Mouse (Mus musculus): ENCODE measurements around the gene Ddit4. TPM values are rescaled to one million over a fixed set of nuclear protein-coding genes. Genes with fewer than 3 reads are reported as not detected.
A peak's percentile ranks its signal among the peaks of the same experiment; 100 is the strongest.

The Ddit4 gene
- polyA plus RNA-seq, 1 experiment, result 35.0 TPM

GRCm38 (mm10) chr10:59978401-59978800 is 26.8 kb upstream of the Ddit4 start:
- Histone ChIP-seq H3K27ac (ENCODE audit: insufficient read depth, low read depth, low read length) (peak overlapping the region; percentile 89), H3K4me1 (ENCODE audit: control insufficient read depth, insufficient read depth, insufficient read length, low read length) (peaks cover 39% of the 10 kb centered on the region)
- 22% methylated on average over 2 of the region's 2 CpGs for WGBS

GRCm38 (mm10) chr10:59977715-59978343 is 26.2 kb upstream of the Ddit4 start:
- TF ChIP-seq POLR2A (IDR thresholded peaks at IDR 0.05; ENCODE audit: low read depth, low read length), result no peak
- TF ChIP-seq CTCF (IDR thresholded peaks at IDR 0.05; ENCODE audit: extremely low read depth, insufficient read length, insufficient replicate concordance, low read depth, low read length), result no peak
- no peak overlapping the region for H3K4me3 ChIP-seq (ENCODE audit: low read depth, low read length)
- H3K27ac ChIP-seq (ENCODE audit: insufficient read depth, low read depth, low read length), result peak overlapping the region; percentile 89
- H3K27me3 ChIP-seq (ENCODE audit: control insufficient read depth, insufficient read depth, low read length), result no peaks in the 10 kb centered on the region
- WGBS, result 65% methylated on average over 5 of the region's 5 CpGs
- no peaks in the 10 kb centered on the region for H3K36me3 ChIP-seq (ENCODE audit: control insufficient read depth, insufficient read depth, low read length)
- H3K4me1 ChIP-seq (ENCODE audit: control insufficient read depth, insufficient read depth, insufficient read length, low read length), result peaks cover 45% of the 10 kb centered on the region

More at GRCm38 (mm10) chr10:59978401-59978800, 26.8 kb upstream of the Ddit4 start:
- H3K4me3 ChIP-seq (ENCODE audit: low read depth, low read length), result no peak overlapping the region
- H3K36me3 ChIP-seq (ENCODE audit: control insufficient read depth, insufficient read depth, low read length), result no peaks in the 10 kb centered on the region
- no peaks in the 10 kb centered on the region for H3K27me3 ChIP-seq (ENCODE audit: control insufficient read depth, insufficient read depth, low read length)
- no peak for TF ChIP-seq POLR2A (IDR thresholded peaks at IDR 0.05; ENCODE audit: low read depth, low read length)
- no peak for TF ChIP-seq CTCF (IDR thresholded peaks at IDR 0.05; ENCODE audit: extremely low read depth, insufficient read length, insufficient replicate concordance, low read depth, low read length)

GRCm38 (mm10) chr10:59977141-59977540 is 25.5 kb upstream of the Ddit4 start:
- no peak overlapping the region for H3K4me3 ChIP-seq (ENCODE audit: low read depth, low read length)
- peaks cover 50% of the 10 kb centered on the region for H3K4me1 ChIP-seq (ENCODE audit: control insufficient read depth, insufficient read depth, insufficient read length, low read length)
- WGBS, result 41% methylated on average over 3 of the region's 4 CpGs
- H3K27ac ChIP-seq (ENCODE audit: insufficient read depth, low read depth, low read length), result no peak overlapping the region
- no peak for TF ChIP-seq CTCF (IDR thresholded peaks at IDR 0.05; ENCODE audit: extremely low read depth, insufficient read length, insufficient replicate concordance, low read depth, low read length)
- TF ChIP-seq POLR2A (IDR thresholded peaks at IDR 0.05; ENCODE audit: low read depth, low read length), result no peak
- H3K27me3 ChIP-seq (ENCODE audit: control insufficient read depth, insufficient read depth, low read length), result no peaks in the 10 kb centered on the region
- no peaks in the 10 kb centered on the region for H3K36me3 ChIP-seq (ENCODE audit: control insufficient read depth, insufficient read depth, low read length)

- peaks cover 61% of the 10 kb centered on the region for H3K4me1 ChIP-seq (ENCODE audit: control insufficient read depth, insufficient read depth, insufficient read length, low read length)
- no peak overlapping the region for H3K4me3 ChIP-seq (ENCODE audit: low read depth, low read length)
- 72% methylated on average over 3 of the region's 3 CpGs for WGBS
Observed at GRCm38 (mm10) chr10:59974786-59975185, 23.2 kb upstream of the Ddit4 start.

GRCm38 (mm10) chr10:59974191-59974664 is 22.6 kb upstream of the Ddit4 start:
- H3K4me3 ChIP-seq (ENCODE audit: low read depth, low read length), result no peak overlapping the region
- 17% methylated on average over 6 of the region's 6 CpGs for WGBS
- peaks cover 59% of the 10 kb centered on the region for H3K4me1 ChIP-seq (ENCODE audit: control insufficient read depth, insufficient read depth, insufficient read length, low read length)

More at GRCm38 (mm10) chr10:59974786-59975185, 23.2 kb upstream of the Ddit4 start:
- Histone ChIP-seq H3K27ac (ENCODE audit: insufficient read depth, low read depth, low read length) (peak overlapping the region; percentile 74), H3K27me3 (ENCODE audit: control insufficient read depth, insufficient read depth, low read length) (no peaks in the 10 kb centered on the region), H3K36me3 (ENCODE audit: control insufficient read depth, insufficient read depth, low read length) (no peaks in the 10 kb centered on the region)
- TF ChIP-seq POLR2A (IDR thresholded peaks at IDR 0.05; ENCODE audit: low read depth, low read length), result no peak
- TF ChIP-seq CTCF (IDR thresholded peaks at IDR 0.05; ENCODE audit: extremely low read depth, insufficient read length, insufficient replicate concordance, low read depth, low read length), result no peak

GRCm38 (mm10) chr10:59973400-59973799 is 21.8 kb upstream of the Ddit4 start:
- peak overlapping the region; percentile 74 for H3K27ac ChIP-seq (ENCODE audit: insufficient read depth, low read depth, low read length)
- no peak overlapping the region for H3K4me3 ChIP-seq (ENCODE audit: low read depth, low read length)
- peaks cover 51% of the 10 kb centered on the region for H3K4me1 ChIP-seq (ENCODE audit: control insufficient read depth, insufficient read depth, insufficient read length, low read length)
- WGBS, result 28% methylated on average over 4 of the region's 4 CpGs
- no peaks in the 10 kb centered on the region for H3K27me3 ChIP-seq (ENCODE audit: control insufficient read depth, insufficient read depth, low read length)
- no peaks in the 10 kb centered on the region for H3K36me3 ChIP-seq (ENCODE audit: control insufficient read depth, insufficient read depth, low read length)
- TF ChIP-seq CTCF (IDR thresholded peaks at IDR 0.05; ENCODE audit: extremely low read depth, insufficient read length, insufficient replicate concordance, low read depth, low read length) (no peak), POLR2A (IDR thresholded peaks at IDR 0.05; ENCODE audit: low read depth, low read length) (no peak)

More at GRCm38 (mm10) chr10:59974191-59974664, 22.6 kb upstream of the Ddit4 start:
- H3K36me3 ChIP-seq (ENCODE audit: control insufficient read depth, insufficient read depth, low read length), result no peaks in the 10 kb centered on the region
- TF ChIP-seq POLR2A (IDR thresholded peaks at IDR 0.05; ENCODE audit: low read depth, low read length), result peak; percentile 28; the same call in 1 of the 2 replicates
- TF ChIP-seq CTCF (IDR thresholded peaks at IDR 0.05; ENCODE audit: extremely low read depth, insufficient read length, insufficient replicate concordance, low read depth, low read length), result no peak
- no peaks in the 10 kb centered on the region for H3K27me3 ChIP-seq (ENCODE audit: control insufficient read depth, insufficient read depth, low read length)
- H3K27ac ChIP-seq (ENCODE audit: insufficient read depth, low read depth, low read length), result peak overlapping the region; percentile 74

- H3K27me3 ChIP-seq (ENCODE audit: control insufficient read depth, insufficient read depth, low read length), result no peaks in the 10 kb centered on the region
- no peaks in the 10 kb centered on the region for H3K36me3 ChIP-seq (ENCODE audit: control insufficient read depth, insufficient read depth, low read length)
- H3K4me3 ChIP-seq (ENCODE audit: low read depth, low read length), result no peak overlapping the region
- 19% methylated on average over 6 of the region's 6 CpGs for WGBS
- no peak for TF ChIP-seq POLR2A (IDR thresholded peaks at IDR 0.05; ENCODE audit: low read depth, low read length)
- no peak for TF ChIP-seq CTCF (IDR thresholded peaks at IDR 0.05; ENCODE audit: extremely low read depth, insufficient read length, insufficient replicate concordance, low read depth, low read length)
- H3K27ac ChIP-seq (ENCODE audit: insufficient read depth, low read depth, low read length), result peak overlapping the region; percentile 74
- H3K4me1 ChIP-seq (ENCODE audit: control insufficient read depth, insufficient read depth, insufficient read length, low read length), result peaks cover 47% of the 10 kb centered on the region
Observed at GRCm38 (mm10) chr10:59972999-59973398, 21.4 kb upstream of the Ddit4 start.
